Mouse (Mus musculus) lung, postnatal 25 days (tissue): Measurements from ENCODE around the gene Dbil5.

Source experiments
- DNase-seq: peaks from one replicate; pipeline ENCODE4 v3.0.0; 2022; ENCODE audit warnings: low spot score

Dbil5 gene

GRCm38 (mm10) chr11:76236136-76236535, 18.7 kb downstream of the Dbil5 start:
- DNase-seq: no peak

GRCm38 (mm10) chr11:76239750-76240149, 22.3 kb downstream of the Dbil5 start:
- DNase-seq: no peak

- DNase-seq: peak; percentile 93
Measured at GRCm38 (mm10) chr11:76242901-76243810, 25.7 kb downstream of the Dbil5 start, which contains the start of the genes Mrm3 and Glod4. Mrm3 (plus strand) TSS chr11:76243715. Glod4 (minus strand) TSS chr11:76243725.

- no peak for DNase-seq
Measured at GRCm38 (mm10) chr11:76243811-76244546, 26.6 kb downstream of the Dbil5 start.

- DNase-seq: no peak
Measured at GRCm38 (mm10) chr11:76246439-76246838, 29.0 kb downstream of the Dbil5 start.

GRCm38 (mm10) chr11:76247239-76247638, 29.8 kb downstream of the Dbil5 start:
- no peak for DNase-seq

- DNase-seq: no peak
Measured at GRCm38 (mm10) chr11:76252036-76252435, 34.6 kb downstream of the Dbil5 start.

GRCm38 (mm10) chr11:76253145-76253917, 35.9 kb downstream of the Dbil5 start:
- peak; percentile 86 for DNase-seq

GRCm38 (mm10) chr11:76253918-76254264, 36.5 kb downstream of the Dbil5 start:
- no peak for DNase-seq

- peak; percentile 24 for DNase-seq
Measured at GRCm38 (mm10) chr11:76255431-76256001, 38.1 kb downstream of the Dbil5 start.

GRCm38 (mm10) chr11:76256129-76256528, 38.7 kb downstream of the Dbil5 start:
- DNase-seq: no peak

- no peak for DNase-seq
Measured at GRCm38 (mm10) chr11:76257386-76257785, 40.0 kb downstream of the Dbil5 start.

- no peak for DNase-seq
Measured at GRCm38 (mm10) chr11:76258511-76258910, 41.1 kb downstream of the Dbil5 start.

GRCm38 (mm10) chr11:76260208-76261050, 43.0 kb downstream of the Dbil5 start:
- DNase-seq: no peak

- no peak for DNase-seq
Measured at GRCm38 (mm10) chr11:76261224-76261623, 43.8 kb downstream of the Dbil5 start.

- no peak for DNase-seq
Measured at GRCm38 (mm10) chr11:76262611-76263351, 45.4 kb downstream of the Dbil5 start.

- DNase-seq: no peak
Measured at GRCm38 (mm10) chr11:76267550-76267949, 50.1 kb downstream of the Dbil5 start.

- no peak for DNase-seq
Measured at GRCm38 (mm10) chr11:76268001-76268459, 50.6 kb downstream of the Dbil5 start.
